Mouse (Mus musculus) hindbrain, embryonic 15.5 days (tissue): ENCODE data around the gene Nfic. TPM values are rescaled to one million over a fixed set of nuclear protein-coding genes. Genes with fewer than 3 reads are reported as not detected.

ENCODE experiments used
- ATAC-seq: fragments of 200-750 bp; cut with Nextera tagmentation; 2 replicates; pipeline ENCODE4 v1.8.0; 2017; ENCODE audit warnings: low read depth, moderate number of reproducible peaks, moderate TSS enrichment; ENCODE audit not compliant: low FRiP score
- H3K27ac ChIP-seq: fragments of 300-500 bp; sonication (generic); replicated peaks from 2 replicates; pipeline ENCODE4 v1.5.1; 2015; ENCODE audit warnings: mild to moderate bottlenecking, inconsistent platforms
- H3K27me3 ChIP-seq: fragments of 300-500 bp; sonication (generic); 2 replicates; pipeline ENCODE4 v1.6.1; 2015; ENCODE audit warnings: control low read depth, inconsistent platforms
- H3K36me3 ChIP-seq: fragments of 300-500 bp; sonication (generic); 2 replicates; pipeline ENCODE4 v1.6.1; 2015; ENCODE audit warnings: control low read depth, inconsistent platforms
- H3K4me1 ChIP-seq: fragments of 300-500 bp; sonication (generic); replicated peaks from 2 replicates; pipeline ENCODE4 v1.6.1; 2015; ENCODE audit warnings: control low read depth, inconsistent platforms
- H3K4me2 ChIP-seq: fragments of 300-500 bp; sonication (generic); 2 replicates; pipeline ENCODE4 v1.6.1; 2015; ENCODE audit warnings: moderate library complexity, mild to moderate bottlenecking, inconsistent platforms
- H3K4me3 ChIP-seq: fragments of 300-500 bp; sonication (generic); 2 replicates; pipeline ENCODE4 v1.5.1; 2015; ENCODE audit warnings: mild to moderate bottlenecking, inconsistent platforms
- H3K9ac ChIP-seq: fragments of 300-500 bp; sonication (generic); 2 replicates; pipeline ENCODE4 v1.6.1; 2015; ENCODE audit warnings: inconsistent platforms
- H3K9me3 ChIP-seq: fragments of 300-500 bp; sonication (generic); 2 replicates; pipeline ENCODE4 v1.6.1; 2016; ENCODE audit warnings: control low read depth, inconsistent platforms
- WGBS: fragments of 180-500 bp; shearing (Covaris S2); methylation state at CpG from one replicate; pipeline ENCODE4 v1.1.7; 2015; 5-methylcytosine and 5-hydroxymethylcytosine counted together
- polyA plus RNA-seq: library from polyadenylated mRNA; unstranded; fragments of >200 nt; fragmentation: Nextera tagmentation; extraction: Ambion mirVana; gene quantifications from 2 replicates; pipeline ENCODE4 v1.2.1, GENCODE M21; 2015

Nfic gene
- polyA plus RNA-seq, 1 experiment from 2014 or later = 26.6 TPM

DNA sequence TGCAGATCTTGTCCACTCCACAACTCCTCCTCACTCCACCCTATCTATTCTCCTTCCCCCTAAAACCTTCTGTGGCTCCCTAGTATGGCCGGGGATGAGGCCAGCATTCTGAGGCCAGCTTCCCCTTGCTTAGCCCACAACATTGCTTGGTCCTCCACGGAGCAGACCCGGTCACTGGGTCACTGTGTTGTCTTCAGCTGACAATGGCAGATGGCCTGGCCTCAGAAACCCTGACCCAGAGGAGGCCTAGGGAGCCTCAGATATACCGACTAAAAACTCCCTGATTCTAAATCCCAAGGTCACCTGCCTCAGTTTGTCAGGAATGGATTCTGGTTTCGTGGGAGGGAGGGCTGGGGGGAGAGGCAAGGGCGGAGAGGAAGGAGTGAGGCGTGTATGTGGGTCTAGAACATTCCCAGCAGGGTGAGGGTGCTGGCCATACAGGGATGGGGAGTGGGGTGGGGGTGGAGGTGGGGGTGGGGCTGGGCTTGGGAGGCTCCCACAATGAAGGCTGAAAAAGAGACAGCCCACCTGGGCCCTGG lies 53.1 kb downstream of the Nfic start:
- Histone ChIP-seq H3K36me3 (peaks cover 28% of the 10 kb centered on the region), H3K27ac (peak overlapping the region; percentile 80), H3K9me3 (no peaks in the 10 kb centered on the region), H3K27me3 (0 out of 2 replicates have a peak, but pooled peaks cover 4% of the 10 kb centered on the region), H3K9ac (no peak overlapping the region), H3K4me3 (no peak overlapping the region), H3K4me2 (peak overlapping the region; percentile 30), H3K4me1 (peaks cover 53% of the 10 kb centered on the region)
- WGBS = 10% methylated on average over 7 of the region's 7 CpGs
- ATAC-seq = peak; percentile 9; the same call in 1 of the 2 replicates

DNA sequence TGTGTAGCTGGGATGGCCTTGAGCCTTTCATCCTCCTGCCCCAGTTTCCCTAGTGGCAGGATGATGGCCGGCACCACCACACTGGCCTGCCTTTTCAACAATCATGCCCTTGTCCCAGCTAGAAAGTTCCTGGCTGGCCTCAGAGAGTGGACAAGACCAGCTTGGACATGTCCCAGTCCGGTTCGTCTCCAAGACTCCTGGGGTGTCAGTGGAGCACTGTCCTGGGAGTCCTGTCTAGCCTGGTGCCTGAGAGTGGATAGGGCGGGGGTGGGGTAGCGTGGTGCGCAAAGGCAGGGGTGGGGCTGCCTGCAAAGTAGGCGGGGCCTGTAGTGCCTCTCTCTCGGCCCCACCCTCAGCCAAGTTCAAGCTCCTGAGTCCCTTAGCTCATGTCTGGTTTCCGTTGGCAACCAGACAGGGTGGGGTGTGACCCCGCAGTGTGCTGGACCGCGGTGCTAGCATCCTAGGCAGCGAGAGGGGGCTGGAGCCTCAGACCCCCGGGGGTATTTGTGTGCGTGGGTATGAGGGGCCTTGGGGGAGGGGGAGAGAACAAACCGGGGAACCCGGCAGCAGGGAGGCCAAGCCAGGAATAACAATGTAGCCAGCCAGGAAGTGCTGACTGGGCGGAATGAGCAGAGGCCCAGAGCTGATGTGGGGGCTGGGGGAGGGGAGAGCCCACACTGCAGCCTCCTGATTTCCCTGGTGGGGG lies 53.8 kb downstream of the Nfic start:
- H3K4me1 ChIP-seq = peaks cover 50% of the 10 kb centered on the region
- peak overlapping the region; percentile 30 for H3K4me2 ChIP-seq
- no peak overlapping the region for H3K4me3 ChIP-seq
- H3K9me3 ChIP-seq = no peaks in the 10 kb centered on the region
- H3K36me3 ChIP-seq = peaks cover 22% of the 10 kb centered on the region
- peak overlapping the region; percentile 80 for H3K27ac ChIP-seq
- 0 out of 2 replicates have a peak, but pooled peaks cover 2% of the 10 kb centered on the region for H3K27me3 ChIP-seq
- no peak overlapping the region for H3K9ac ChIP-seq
- peak; percentile 68 for ATAC-seq
- WGBS = 9% methylated on average over 18 of the region's 18 CpGs

DNA sequence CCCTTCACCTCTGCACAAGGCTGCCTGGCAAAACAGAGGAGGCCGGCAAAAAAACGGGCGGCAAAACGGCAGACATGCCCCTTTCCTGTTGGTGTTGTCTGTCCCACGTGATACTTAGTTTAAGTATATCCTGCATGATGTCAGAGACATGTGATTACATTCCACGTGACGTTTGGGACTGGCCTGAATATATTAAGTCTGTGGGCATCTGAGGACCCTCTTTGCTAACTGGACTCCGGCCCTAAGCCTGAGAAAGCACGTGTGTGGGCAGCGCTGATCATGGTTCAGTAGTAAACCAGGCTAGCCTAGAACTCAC lies 54.3 kb downstream of the Nfic start:
- Histone ChIP-seq H3K9me3 (no peaks in the 10 kb centered on the region), H3K27me3 (no peaks in the 10 kb centered on the region), H3K4me2 (peak overlapping the region; percentile 30), H3K4me3 (0 out of 2 replicates have a peak overlapping the region, but pooled peaks have one; percentile 13), H3K36me3 (peaks cover 19% of the 10 kb centered on the region), H3K27ac (peak overlapping the region; percentile 80), H3K9ac (no peak overlapping the region), H3K4me1 (peaks cover 52% of the 10 kb centered on the region)
- 26% methylated on average over 10 of the region's 10 CpGs for WGBS
- ATAC-seq = 0 out of 2 replicates have a peak, but pooled peaks have one; percentile 2

DNA sequence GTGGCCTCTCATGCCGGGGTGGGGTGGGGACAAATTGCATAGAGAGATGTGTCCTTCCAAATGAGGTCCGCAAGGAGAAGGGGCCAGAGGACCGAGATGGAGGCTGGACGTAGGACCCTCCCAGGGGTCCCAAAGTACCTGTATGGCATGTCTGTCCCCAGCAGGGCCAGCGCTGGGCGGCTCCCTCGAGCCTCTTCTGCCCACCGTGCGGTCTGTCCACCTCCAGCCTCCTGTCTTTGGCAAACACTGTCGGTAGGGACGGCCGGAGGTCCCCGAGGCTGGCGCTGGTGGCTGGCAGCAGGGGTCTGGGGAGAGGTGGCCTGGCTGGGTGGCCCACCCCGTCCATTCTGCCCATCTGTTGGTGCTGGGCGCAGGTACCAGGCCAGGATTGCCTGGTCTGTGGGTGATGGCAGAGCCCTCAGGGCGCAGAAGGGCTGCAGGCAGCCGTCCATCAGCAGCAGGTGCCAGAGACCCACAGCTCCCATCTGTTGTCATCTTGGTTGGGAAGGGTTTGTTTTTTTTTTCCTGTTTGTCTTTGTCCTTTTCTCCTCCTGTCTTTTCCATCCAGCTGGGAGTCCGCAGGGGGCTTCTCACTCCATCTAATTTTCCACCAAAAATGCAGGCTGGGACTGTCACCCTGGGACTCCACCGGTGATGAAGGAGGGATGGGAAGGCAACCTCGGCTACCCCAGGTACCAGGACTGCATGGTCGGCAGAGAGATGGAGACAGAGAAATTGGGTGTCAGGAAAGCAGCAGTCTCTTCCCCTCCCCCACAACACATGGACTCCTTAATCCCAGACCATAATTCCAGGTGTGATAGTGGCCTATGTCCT lies 54.8 kb downstream of the Nfic start:
- peaks cover 55% of the 10 kb centered on the region for H3K4me1 ChIP-seq
- 38% methylated on average over 21 of the region's 22 CpGs for whole genome bisulfite sequencing
- H3K9me3 ChIP-seq = no peaks in the 10 kb centered on the region
- peaks cover 13% of the 10 kb centered on the region for H3K36me3 ChIP-seq
- H3K4me3 ChIP-seq = peak overlapping the region; percentile 13; the same call in 1 of the 2 replicates
- H3K9ac ChIP-seq = no peak overlapping the region
- H3K27me3 ChIP-seq = no peaks in the 10 kb centered on the region
- H3K27ac ChIP-seq = peak overlapping the region; percentile 80
- H3K4me2 ChIP-seq = peak overlapping the region; percentile 30
- ATAC-seq = no peak

DNA sequence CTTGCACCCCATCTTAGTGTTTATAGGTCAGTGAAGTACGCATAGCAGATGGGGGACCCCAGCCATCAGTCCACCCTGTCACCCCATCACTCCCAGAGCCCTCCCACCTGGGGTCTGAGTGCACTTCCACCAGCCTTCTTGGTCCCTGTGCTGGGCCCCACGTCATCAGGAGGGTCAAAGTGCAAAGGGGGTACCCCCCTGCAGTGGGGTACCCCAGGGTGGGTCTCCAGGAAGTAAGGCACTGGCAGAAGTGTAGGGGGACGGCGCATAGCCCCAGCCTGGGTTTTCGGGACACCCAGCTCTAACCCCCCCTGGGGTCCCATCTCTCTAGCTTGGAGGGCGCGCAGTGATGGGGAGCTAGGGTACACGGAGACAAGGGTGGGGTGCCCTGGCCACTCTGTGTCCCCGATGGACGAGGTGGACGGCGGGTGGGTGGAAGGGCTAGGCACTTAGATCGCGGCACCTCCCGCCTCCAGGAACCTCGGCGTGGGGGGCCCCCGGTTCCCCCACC lies 55.6 kb downstream of the Nfic start:
- peaks cover 9% of the 10 kb centered on the region; the same call in 1 of the 2 replicates for H3K36me3 ChIP-seq
- H3K27ac ChIP-seq = peak overlapping the region; percentile 42; the same call in 1 of the 2 replicates
- 78% methylated on average over 18 of the region's 18 CpGs for WGBS
- no peak for ATAC-seq
- no peak overlapping the region for H3K9ac ChIP-seq
- H3K4me2 ChIP-seq = peak overlapping the region; percentile 30; the same call in 1 of the 2 replicates
- peaks cover 55% of the 10 kb centered on the region for H3K4me1 ChIP-seq
- H3K27me3 ChIP-seq = no peaks in the 10 kb centered on the region
- H3K9me3 ChIP-seq = no peaks in the 10 kb centered on the region
- H3K4me3 ChIP-seq = 0 out of 2 replicates have a peak overlapping the region, but pooled peaks have one; percentile 9

DNA sequence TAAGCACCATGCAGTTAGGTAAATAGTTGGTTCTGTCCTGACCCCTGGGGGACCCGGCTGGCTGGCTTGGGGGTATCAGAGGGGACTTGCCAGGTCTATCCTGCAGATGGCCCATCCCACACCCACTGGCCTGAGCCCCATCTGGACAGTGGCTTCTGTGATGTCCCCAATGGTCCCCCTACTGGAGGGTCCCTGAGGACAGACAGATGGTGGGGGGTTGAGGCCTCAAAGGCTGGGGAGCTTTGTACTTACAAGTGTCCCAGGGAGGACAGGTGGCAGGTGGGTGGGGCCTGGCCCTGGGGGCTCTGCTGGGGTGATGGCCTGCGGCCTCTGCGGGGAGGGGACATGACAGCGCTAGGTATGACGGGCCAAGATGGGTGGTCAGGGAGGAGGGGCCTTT lies 56.1 kb downstream of the Nfic start:
- no peak overlapping the region for H3K4me3 ChIP-seq
- 0 out of 2 replicates have a peak, but pooled peaks cover 3% of the 10 kb centered on the region for H3K36me3 ChIP-seq
- no peak overlapping the region for H3K9ac ChIP-seq
- WGBS = 72% methylated on average over 5 of the region's 5 CpGs
- H3K9me3 ChIP-seq = no peaks in the 10 kb centered on the region
- no peak overlapping the region for H3K27ac ChIP-seq
- no peak for ATAC-seq
- H3K27me3 ChIP-seq = no peaks in the 10 kb centered on the region
- peaks cover 55% of the 10 kb centered on the region for H3K4me1 ChIP-seq
- no peak overlapping the region for H3K4me2 ChIP-seq

DNA sequence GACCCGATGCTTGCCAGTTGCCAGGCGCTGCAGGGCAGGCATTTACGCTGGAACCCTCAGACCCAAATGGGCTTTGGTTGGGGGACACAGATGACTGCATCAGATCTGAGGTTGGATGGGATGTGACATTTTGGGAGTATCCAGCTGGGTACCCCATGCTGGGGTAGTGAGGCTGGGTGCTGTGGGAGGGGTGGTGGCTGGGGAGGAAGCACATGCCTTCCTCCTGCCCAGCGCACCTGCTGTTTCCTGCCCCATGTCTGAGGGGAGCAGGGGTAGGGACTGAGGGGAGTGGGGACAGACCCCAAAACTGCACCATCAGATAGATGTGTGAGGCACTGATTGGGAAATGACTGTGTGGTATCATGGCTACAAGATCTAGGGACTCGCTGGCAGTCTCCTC lies 58.7 kb downstream of the Nfic start:
- H3K27me3 ChIP-seq = no peaks in the 10 kb centered on the region
- H3K27ac ChIP-seq = peak overlapping the region; percentile 51; the same call in 1 of the 2 replicates
- no peaks in the 10 kb centered on the region for H3K9me3 ChIP-seq
- H3K4me1 ChIP-seq = peaks cover 46% of the 10 kb centered on the region
- no peak for ATAC-seq
- no peak overlapping the region for H3K9ac ChIP-seq
- 49% methylated on average over 5 of the region's 5 CpGs for WGBS
- H3K36me3 ChIP-seq = no peaks in the 10 kb centered on the region
- no peak overlapping the region for H3K4me2 ChIP-seq
- no peak overlapping the region for H3K4me3 ChIP-seq

DNA sequence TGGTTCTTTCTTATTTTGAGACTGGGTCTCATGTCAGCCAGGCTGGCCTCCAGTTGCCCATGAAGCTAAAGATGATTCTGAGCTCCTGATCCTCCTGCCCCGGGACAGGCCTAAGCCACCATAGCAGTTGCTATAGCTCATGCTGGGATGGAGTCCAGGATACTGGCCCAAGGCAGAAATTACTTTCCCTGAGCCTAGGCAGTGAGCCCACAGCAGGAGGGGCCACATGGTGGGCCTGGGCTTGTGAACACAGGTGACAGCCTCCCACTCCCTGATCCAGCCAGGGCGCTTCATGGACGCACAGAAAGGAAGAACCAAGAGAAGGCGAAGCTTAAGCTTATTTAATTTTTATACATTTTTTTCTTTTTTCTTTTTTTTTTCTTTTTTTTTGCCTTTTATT lies 59.6 kb downstream of the Nfic start:
- Histone ChIP-seq H3K27ac (peak overlapping the region; percentile 51; the same call in 1 of the 2 replicates), H3K4me3 (no peak overlapping the region), H3K27me3 (no peaks in the 10 kb centered on the region), H3K4me1 (peaks cover 38% of the 10 kb centered on the region), H3K9me3 (no peaks in the 10 kb centered on the region), H3K36me3 (no peaks in the 10 kb centered on the region), H3K9ac (no peak overlapping the region), H3K4me2 (no peak overlapping the region)
- ATAC-seq = no peak
- 66% methylated on average over 4 of the region's 4 CpGs for WGBS

DNA sequence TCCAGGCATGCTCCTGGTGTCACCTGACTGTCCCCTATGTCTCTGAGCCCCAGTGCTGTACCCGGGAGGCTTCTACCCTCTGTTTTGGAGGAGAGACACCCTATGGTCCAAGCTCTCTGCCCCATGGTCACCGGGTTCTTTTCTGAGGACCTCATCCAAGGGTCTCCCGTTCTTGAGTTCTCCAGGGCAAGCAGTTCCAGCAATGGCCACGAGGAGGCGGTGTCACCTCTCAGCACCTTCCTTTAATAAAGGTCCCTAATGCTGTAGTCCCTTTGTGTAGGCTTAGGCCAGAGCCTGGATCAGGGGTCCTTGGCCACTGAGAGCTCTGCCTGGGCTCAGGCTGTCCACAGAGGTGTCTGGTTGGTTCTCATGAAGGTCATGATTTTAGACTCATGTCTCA lies 60.3 kb downstream of the Nfic start:
- no peaks in the 10 kb centered on the region for H3K36me3 ChIP-seq
- no peak overlapping the region for H3K9ac ChIP-seq
- no peak for ATAC-seq
- H3K27ac ChIP-seq = no peak overlapping the region
- no peaks in the 10 kb centered on the region for H3K9me3 ChIP-seq
- no peaks in the 10 kb centered on the region for H3K27me3 ChIP-seq
- H3K4me2 ChIP-seq = no peak overlapping the region
- WGBS = 20% methylated on average over 5 of the region's 5 CpGs
- H3K4me3 ChIP-seq = no peak overlapping the region
- peaks cover 35% of the 10 kb centered on the region for H3K4me1 ChIP-seq

DNA sequence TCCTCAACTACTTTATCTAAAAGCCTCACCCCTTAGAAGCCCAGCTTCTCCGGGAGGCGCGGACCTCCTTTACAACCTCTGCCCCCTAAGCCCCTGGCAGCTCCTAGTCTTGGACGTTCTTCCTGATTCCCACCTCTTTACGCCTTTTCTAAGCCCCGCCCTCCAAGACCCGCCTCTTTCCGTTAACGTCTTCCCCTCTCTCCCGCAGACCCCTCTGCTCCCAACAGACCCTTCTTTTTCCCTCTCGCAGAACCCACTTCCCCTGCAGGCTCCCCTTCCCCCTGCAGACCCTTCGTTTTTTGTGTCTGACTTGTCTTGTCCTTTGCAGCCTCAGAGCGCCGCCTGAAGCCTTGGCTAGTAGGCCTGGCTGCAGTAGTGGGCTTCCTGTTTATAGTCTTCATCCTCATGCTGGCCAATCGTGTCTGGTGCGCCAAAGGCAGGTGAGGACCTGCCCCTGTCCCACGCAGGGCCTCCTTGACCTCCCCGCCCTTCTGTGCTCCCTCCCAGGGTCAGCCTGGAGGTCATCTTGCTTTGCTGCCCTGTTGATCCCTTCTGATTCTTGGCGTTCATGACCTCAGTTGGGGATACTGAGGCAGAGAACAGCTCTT lies 61.9 kb downstream of the Nfic start:
- peak overlapping the region; percentile 48 for H3K4me2 ChIP-seq
- no peaks in the 10 kb centered on the region for H3K27me3 ChIP-seq
- WGBS = 9% methylated on average over 19 of the region's 19 CpGs
- H3K4me1 ChIP-seq = peaks cover 37% of the 10 kb centered on the region
- no peak overlapping the region for H3K27ac ChIP-seq
- H3K9me3 ChIP-seq = no peaks in the 10 kb centered on the region
- no peak for ATAC-seq
- H3K4me3 ChIP-seq = peak overlapping the region; percentile 5; the same call in 1 of the 2 replicates
- peaks cover 3% of the 10 kb centered on the region; the same call in 1 of the 2 replicates for H3K36me3 ChIP-seq
- no peak overlapping the region for H3K9ac ChIP-seq

DNA sequence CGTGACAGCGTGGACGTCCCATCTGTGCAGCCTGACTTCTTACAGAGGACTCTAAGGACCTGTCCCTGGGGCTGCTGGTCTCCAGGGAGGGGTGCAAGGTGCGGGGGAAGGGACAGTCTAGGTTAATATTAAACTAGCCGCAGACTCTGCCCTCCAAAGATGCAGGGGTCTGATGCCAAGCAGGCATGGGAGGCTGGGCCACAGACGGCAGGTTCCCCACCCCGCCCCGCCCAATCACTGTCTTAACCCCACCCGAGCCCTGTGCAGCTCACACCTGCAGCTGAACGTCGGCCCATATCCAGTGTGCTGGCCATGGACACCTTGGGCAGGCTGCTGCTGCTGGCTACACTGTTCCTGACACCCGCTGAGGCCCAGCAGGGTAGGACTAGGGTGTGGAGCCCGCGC lies 62.7 kb downstream of the Nfic start, which contains the start of gene Smim24:
Smim24 (plus strand) TSS at position 271 of the 405 bp plus-strand sequence.
- 67% methylated on average over 14 of the region's 14 CpGs for WGBS
- Histone ChIP-seq H3K27me3 (no peaks in the 10 kb centered on the region), H3K9me3 (no peaks in the 10 kb centered on the region), H3K9ac (no peak within 1 kb of the TSS), H3K4me3 (peak within 1 kb of the TSS; percentile 5; the same call in 1 of the 2 replicates), H3K27ac (no peak within 1 kb of the TSS), H3K4me1 (peaks cover 37% of the 10 kb centered on the region), H3K4me2 (peak within 1 kb of the TSS; percentile 48), H3K36me3 (peaks cover 10% of the 10 kb centered on the region)
- no peak for ATAC-seq
